Mouse (Mus musculus) megakaryocyte progenitor cell, adult 5-6 weeks (primary cell): ENCODE results near the gene Rhox8. TPM values are rescaled to one million over a fixed set of nuclear protein-coding genes. Genes with fewer than 3 reads are reported as not detected.
"Not testable (repeated sequence)": the region's sequence is repeated elsewhere in the genome, so short reads cannot be mapped to it uniquely, and the experiment has no call there.

Source experiments
- ATAC-seq: replicated peaks from 2 replicates; pipeline ENCODE4 v1.8.0; 2016; ENCODE audit warnings: mild to moderate bottlenecking, moderate TSS enrichment, inconsistent platforms; ENCODE audit not compliant: poor library complexity
- total RNA-seq, 2 experiments: library from RNA; stranded (forward) in 1 of 2; stranded (reverse) in 1 of 2; fragments of 157-497, 149-512 nt in 1 of 2; fragments of 200-1000 nt in 1 of 2; gene quantifications; 2 replicates each; pipeline versions ENCODE4 v1.2.3 to v1.2.4; 2015 to 2017

Gene Rhox8
- total RNA-seq (2015) (not detected in 2 replicates), total RNA-seq (2017) (not detected in 2 replicates)

DNA sequence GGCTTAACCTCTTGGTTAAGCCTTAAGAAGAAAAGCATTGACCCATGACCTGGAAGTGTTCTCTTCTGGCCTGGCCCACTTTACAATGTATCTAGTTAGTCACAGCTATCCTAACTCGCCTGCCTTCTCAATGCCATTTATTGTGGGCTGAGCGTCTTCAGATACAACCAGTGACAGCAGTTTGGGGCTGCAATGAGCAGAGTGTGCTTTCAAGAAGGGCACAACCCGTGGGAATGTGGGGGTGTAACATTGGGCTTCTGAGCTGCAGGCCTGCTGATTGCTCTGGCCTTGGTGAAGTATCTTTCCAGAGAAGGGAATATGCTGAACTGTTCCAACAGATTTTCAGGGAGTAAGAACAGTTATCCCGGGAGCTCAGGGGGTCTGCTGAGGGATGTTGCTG lies at the start of gene Rhox8:
Gene Rhox8, minus strand, starts transcription at position 101 of the 400 bp plus-strand sequence.
- ATAC-seq: no peak

DNA sequence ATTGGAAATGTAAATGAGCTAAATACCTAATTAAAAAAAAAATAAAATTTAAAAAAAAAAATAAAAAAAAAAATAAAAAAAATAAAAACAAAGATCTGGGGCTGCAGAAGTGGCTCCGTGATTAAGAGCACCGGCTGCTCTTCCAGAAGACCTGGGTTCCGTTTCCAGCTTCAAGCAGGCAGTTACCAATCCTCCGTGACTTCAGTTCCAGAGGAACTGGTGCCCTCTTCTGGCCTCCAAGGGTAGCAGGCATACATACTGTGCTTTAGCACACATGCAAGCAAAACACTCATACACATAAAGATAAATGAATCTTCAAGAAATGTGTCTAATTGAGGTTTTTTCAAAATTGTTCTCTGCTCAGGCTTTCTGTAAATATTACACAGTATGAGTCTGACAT lies 37.6 kb upstream of the Rhox8 start:
- no peak for ATAC-seq

DNA sequence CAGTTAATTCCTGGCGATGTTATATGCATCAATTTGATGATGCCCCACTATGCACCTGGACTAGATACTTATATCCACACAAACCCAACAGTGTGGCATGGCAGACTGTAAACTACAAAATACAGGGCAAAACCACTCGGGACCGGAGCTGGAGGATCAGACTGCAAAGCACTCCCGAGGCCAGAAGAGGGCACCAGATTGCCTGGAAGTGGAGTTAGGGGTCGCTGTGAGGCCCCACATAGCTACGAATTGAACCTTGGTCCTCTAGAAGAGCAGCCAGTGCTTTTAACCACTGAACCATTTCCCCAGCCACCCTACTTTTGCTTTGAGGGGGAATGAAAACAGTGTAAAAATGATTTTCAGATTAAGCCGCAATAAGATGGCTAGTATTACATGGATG lies 29.8 kb upstream of the Rhox8 start:
- ATAC-seq: no peak

DNA sequence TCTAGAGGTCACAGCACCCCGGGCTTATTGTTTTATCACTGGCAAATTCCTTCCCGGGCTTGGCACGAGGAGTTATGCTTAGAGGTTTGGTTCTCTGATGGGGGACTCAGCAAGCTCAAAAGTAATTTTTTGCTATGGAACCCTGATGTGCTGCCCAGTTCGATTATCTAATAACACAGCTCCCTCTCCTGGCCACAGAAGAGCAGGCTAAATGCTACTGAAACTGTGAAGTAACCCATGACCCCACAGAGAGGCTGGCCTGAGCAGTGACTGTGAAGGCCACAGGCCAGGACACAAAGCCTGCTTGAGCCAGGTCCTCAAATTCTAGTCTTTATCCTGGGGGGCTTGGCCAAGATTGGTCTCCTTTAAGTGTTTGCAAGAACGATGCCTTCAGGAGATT lies 25.0 kb upstream of the Rhox8 start:
- no peak for ATAC-seq

DNA sequence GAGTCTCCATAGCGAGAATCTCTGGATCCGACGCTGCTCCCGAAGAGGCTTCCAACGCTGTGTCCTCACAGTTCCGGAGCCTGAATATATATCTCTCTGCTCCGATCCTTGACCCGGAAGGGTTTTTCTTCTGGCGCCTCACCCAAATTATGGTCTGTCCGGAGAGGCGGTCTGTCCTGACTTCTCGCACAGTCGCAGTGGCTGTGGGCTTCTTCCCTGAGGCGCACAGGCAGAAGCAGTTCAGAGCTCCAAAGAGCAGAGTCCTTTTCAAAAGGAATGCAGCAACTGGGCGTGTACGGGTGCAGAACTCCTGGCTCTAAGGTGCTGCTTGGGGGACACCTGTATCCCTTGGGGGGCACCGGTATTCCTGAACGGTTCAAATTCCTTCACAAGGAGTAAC lies 22.9 kb upstream of the Rhox8 start, which contains the start of gene Rhox9:
Gene Rhox9, minus strand, starts transcription at position 101 of the 400 bp plus-strand sequence.
- not testable (repeated sequence) for ATAC-seq

DNA sequence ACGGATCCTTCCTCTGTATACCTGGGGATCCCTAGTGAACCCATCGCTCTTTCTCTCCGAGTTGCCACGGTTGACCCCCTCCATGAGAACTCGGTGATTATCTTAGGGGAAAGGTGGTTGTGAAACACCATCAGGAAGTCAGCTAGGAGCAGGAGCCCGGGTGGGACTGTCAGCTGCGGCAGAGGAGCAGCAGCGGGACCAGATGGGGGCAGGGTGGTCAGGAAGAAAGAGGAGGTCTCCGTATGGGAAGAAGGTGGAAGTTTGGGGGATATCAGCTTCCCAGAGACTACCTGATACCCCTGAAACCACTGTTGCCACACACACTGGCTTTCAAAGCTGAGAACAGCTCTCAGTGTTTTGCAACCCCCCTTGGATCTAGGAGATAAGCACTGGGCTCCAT lies 18.4 kb upstream of the Rhox8 start, which contains the start of gene Rhox7b:
Gene Rhox7b, minus strand, starts transcription at position 101 of the 400 bp plus-strand sequence.
- ATAC-seq: not testable (repeated sequence)

DNA sequence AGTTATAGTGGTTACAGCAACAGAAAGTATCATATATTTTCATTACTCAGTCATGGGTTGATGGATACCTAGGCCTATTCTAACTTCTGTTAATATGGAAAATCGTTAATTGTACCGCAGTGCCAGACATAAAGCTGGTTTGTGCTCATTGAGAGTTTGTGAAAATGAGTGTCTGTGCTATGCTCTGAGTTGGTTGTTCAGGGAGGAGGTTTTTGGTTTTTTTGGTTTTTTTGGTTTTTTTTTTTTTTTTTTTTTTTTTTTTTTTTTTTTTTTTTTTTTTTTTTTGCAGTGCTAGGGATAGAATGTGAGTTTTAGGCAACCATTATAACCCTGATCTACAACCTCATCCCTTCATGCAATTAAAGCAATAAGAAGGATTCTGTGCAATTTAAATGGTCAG lies 7.1 kb downstream of the Rhox8 start:
- no peak for ATAC-seq

DNA sequence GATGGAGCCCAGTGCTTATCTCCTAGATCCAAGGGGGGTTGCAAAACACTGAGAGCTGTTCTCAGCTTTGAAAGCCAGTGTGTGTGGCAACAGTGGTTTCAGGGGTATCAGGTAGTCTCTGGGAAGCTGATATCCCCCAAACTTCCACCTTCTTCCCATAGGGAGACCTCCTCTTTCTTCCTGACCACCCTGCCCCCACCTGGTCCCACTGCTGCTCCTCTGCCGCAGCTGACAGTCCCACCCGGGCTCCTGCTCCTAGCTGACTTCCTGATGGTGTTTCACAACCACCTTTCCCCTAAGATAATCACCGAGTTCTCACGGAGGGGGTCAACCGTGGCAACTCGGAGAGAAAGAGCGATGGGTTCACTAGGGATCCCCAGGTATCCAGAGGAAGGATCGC lies 47.4 kb downstream of the Rhox8 start, which contains the start of gene Rhox7a:
Gene Rhox7a, plus strand, starts transcription at position 301 of the 400 bp plus-strand sequence.
- not testable (repeated sequence) for ATAC-seq

DNA sequence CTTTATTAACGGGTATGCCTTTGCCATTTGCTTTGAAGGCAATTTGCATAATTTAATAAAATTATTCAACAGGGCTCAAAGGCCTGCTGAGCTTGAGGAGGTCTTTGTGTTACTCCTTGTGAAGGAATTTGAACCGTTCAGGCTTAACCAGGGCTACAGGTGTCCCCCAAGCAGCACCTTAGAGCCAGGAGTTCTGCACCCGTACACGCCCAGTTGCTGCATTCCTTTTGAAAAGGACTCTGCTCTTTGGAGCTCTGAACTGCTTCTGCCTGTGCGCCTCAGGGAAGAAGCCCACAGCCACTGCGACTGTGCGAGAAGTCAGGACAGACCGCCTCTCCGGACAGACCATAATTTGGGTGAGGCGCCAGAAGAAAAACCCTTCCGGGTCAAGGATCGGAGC lies 52.1 kb downstream of the Rhox8 start, which contains the start of gene Rhox6:
Gene Rhox6, plus strand, starts transcription at position 301 of the 400 bp plus-strand sequence.
- ATAC-seq: not testable (repeated sequence)

Other genes starting within 250 kb of the Rhox8 start
- gene Rhox2g, start 235.5 kb downstream of the Rhox8 start, total RNA-seq (2015): not detected in 2 replicates
- gene Rhox2g, start 235.5 kb downstream of the Rhox8 start, total RNA-seq (2017): not detected in 2 replicates
- gene Rhox4g, start 227.6 kb downstream of the Rhox8 start, total RNA-seq (2015): not detected in 2 replicates
- gene Rhox4g, start 227.6 kb downstream of the Rhox8 start, total RNA-seq (2017): not detected in 2 replicates
- gene Rhox3h, start 210.2 kb downstream of the Rhox8 start, total RNA-seq (2015): not detected in 2 replicates
- not detected in 2 replicates for gene Rhox3h, start 210.2 kb downstream of the Rhox8 start, total RNA-seq (2017)
- gene Rhox2h, start 205.7 kb downstream of the Rhox8 start, total RNA-seq (2015): not detected in 2 replicates
- gene Rhox2h, start 205.7 kb downstream of the Rhox8 start, total RNA-seq (2017): not detected in 2 replicates
- not detected in 2 replicates for gene Rhox5, start 74.1 kb downstream of the Rhox8 start, total RNA-seq (2015)
- gene Rhox5, start 74.1 kb downstream of the Rhox8 start, total RNA-seq (2017): not detected in 2 replicates
- not detected in 2 replicates for gene Rhox6, start 52.0 kb downstream of the Rhox8 start, total RNA-seq (2015)
- gene Rhox6, start 52.0 kb downstream of the Rhox8 start, total RNA-seq (2017): not detected in 2 replicates
- gene Rhox7a, start 47.3 kb downstream of the Rhox8 start, total RNA-seq (2015): not detected in 2 replicates
- not detected in 2 replicates for gene Rhox7a, start 47.3 kb downstream of the Rhox8 start, total RNA-seq (2017)
- not detected in 2 replicates for gene Rhox7b, start 18.3 kb upstream of the Rhox8 start, total RNA-seq (2015)
- gene Rhox7b, start 18.3 kb upstream of the Rhox8 start, total RNA-seq (2017): not detected in 2 replicates
- not detected in 2 replicates for gene Rhox9, start 22.8 kb upstream of the Rhox8 start, total RNA-seq (2015)
- not detected in 2 replicates for gene Rhox9, start 22.8 kb upstream of the Rhox8 start, total RNA-seq (2017)
- gene Btg1-ps1, start 139.9 kb upstream of the Rhox8 start, total RNA-seq (2015): not detected in 2 replicates
- not detected in 2 replicates for gene Btg1-ps1, start 139.9 kb upstream of the Rhox8 start, total RNA-seq (2017)
- not detected in 2 replicates for gene Btg1-ps2, start 164.2 kb upstream of the Rhox8 start, total RNA-seq (2015)
- gene Btg1-ps2, start 164.2 kb upstream of the Rhox8 start, total RNA-seq (2017): not detected in 2 replicates
- gene Rhox10, start 187.5 kb upstream of the Rhox8 start, total RNA-seq (2015): not detected in 2 replicates
- not detected in 2 replicates for gene Rhox10, start 187.5 kb upstream of the Rhox8 start, total RNA-seq (2017)
- gene Rhox11, start 206.2 kb upstream of the Rhox8 start, total RNA-seq (2015): not detected in 2 replicates
- gene Rhox11, start 206.2 kb upstream of the Rhox8 start, total RNA-seq (2017): not detected in 2 replicates
- gene Rhox12, start 232.0 kb upstream of the Rhox8 start, total RNA-seq (2015): not detected in 2 replicates
- gene Rhox12, start 232.0 kb upstream of the Rhox8 start, total RNA-seq (2017): not detected in 2 replicates
- not detected in 2 replicates for gene Rhox13, start 242.3 kb upstream of the Rhox8 start, total RNA-seq (2015)
- gene Rhox13, start 242.3 kb upstream of the Rhox8 start, total RNA-seq (2017): not detected in 2 replicates